Mouse (Mus musculus): ENCODE results near the gene Hfe2.
A peak's percentile ranks its signal among the peaks of the same experiment; 100 is the strongest.
"Not testable (repeated sequence)": the region's sequence is repeated elsewhere in the genome, so short reads cannot be mapped to it uniquely, and the experiment has no call there.

The Hfe2 gene

GRCm38 (mm10) chr3:96496216-96496615 lies 28.8 kb upstream of the Hfe2 start:
- DNase-seq (ENCODE audit: low read depth, low spot score): no peak

GRCm38 (mm10) chr3:96496620-96497275 lies 28.2 kb upstream of the Hfe2 start:
- DNase-seq (ENCODE audit: low read depth, low spot score): not testable (repeated sequence)

DNA sequence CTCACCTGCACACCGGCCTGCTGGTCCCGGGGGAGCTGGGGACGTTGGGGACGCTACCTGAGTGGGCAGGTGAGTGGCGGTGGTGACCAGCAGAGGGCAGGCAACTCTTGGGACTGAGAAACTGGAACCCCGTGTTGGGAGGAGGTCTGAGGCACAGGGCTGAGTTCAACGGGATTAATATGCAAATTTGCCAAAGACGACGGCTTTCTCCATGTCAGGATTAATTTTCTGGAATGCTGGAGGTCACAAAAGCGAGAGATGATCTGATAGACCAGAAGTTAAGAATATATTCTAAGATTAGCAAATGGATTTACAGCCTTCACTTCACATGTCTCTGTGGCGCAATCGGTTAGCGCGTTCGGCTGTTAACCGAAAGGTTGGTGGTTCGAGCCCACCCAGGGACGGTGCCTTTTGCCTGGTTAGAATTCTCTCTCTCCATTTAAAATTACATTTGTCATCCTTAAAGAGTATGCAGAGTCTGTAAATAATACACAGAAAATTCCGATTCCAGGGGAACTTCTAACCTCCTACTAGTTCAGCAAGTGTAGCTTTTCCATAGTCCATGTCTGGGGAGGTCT lies 27.4 kb upstream of the Hfe2 start:
- DNase-seq (ENCODE audit: low read depth, low spot score): peak; percentile 72

GRCm38 (mm10) chr3:96498476-96499245 lies 26.3 kb upstream of the Hfe2 start:
- no peak for DNase-seq (ENCODE audit: low read depth, low spot score)

DNA sequence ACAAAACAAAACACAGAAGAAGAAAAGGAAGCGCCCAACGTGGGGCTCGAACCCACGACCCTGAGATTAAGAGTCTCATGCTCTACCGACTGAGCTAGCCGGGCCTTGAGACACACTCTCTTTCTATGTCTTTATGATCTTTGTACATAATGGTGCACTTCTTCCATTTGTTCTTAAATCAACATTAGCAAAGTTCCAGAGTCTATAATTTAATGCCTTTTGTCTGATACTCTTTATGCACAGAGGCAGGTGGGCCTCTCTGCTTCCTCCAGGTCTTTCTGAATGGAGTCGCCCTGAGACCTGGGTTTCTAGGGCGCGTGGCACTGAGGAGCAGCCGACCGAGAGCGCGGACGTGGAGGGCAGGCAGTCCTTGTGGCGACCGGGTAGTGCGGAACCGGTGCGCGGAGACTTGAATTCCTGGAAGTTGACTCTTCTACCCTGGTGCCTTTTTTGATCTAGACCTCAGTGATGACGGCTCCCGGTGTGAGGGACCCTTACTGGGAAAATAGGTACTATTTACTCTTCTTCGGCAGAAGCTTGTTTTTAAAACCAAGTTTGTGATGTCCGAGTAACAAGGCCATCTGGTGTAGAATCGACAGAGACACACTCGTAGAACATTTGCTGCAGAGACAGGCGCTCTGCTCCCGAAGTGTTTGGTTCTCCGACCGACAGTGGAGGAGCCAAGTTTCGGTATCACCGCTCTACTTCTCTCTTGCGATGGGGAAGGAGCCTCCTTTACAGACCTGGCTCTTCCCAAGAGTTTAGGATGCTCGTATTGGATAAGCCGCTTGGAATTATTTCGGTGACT lies 25.3 kb upstream of the Hfe2 start:
- DNase-seq (ENCODE audit: low read depth, low spot score): peak; percentile 67

GRCm38 (mm10) chr3:96500289-96500621 lies 24.7 kb upstream of the Hfe2 start:
- DNase-seq (ENCODE audit: low read depth, low spot score): peak; percentile 75

GRCm38 (mm10) chr3:96500691-96501265 lies 24.2 kb upstream of the Hfe2 start:
- peak; percentile 60 for DNase-seq (ENCODE audit: low read depth, low spot score)

DNA sequence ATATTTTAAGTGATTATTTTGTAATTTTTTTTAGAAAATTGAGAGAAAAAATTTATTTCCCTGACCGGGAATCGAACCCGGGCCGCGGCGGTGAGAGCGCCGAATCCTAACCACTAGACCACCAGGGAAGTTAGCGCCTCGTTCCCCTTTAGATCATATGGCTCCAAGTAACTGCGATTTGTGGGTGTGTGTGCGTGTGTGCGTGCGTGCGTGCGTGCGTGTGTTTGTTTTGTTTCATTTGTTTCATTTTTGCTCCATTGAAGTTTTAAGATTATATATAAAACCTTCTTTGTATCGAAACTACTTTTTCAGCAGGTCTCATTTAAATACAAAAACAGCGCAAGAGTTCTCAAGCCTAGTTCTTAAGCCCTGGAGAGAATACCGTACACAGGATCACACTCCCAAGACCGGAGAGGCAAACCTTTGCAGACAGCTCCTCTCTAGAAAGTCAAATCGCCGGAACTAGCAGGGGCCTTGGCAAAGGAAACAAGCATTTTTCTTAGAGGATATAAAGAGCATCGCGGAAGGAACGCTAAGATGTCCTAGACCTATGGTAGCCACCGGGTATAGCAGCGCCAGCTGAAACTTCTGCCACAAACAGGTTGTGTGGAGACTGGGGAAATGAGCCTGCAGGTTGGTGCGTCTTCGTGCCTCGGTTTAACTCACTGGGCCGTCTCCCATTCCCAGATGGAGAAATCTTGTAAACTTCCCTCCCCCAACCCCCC lies 23.4 kb upstream of the Hfe2 start:
- DNase-seq (ENCODE audit: low read depth, low spot score): peak; percentile 76

DNA sequence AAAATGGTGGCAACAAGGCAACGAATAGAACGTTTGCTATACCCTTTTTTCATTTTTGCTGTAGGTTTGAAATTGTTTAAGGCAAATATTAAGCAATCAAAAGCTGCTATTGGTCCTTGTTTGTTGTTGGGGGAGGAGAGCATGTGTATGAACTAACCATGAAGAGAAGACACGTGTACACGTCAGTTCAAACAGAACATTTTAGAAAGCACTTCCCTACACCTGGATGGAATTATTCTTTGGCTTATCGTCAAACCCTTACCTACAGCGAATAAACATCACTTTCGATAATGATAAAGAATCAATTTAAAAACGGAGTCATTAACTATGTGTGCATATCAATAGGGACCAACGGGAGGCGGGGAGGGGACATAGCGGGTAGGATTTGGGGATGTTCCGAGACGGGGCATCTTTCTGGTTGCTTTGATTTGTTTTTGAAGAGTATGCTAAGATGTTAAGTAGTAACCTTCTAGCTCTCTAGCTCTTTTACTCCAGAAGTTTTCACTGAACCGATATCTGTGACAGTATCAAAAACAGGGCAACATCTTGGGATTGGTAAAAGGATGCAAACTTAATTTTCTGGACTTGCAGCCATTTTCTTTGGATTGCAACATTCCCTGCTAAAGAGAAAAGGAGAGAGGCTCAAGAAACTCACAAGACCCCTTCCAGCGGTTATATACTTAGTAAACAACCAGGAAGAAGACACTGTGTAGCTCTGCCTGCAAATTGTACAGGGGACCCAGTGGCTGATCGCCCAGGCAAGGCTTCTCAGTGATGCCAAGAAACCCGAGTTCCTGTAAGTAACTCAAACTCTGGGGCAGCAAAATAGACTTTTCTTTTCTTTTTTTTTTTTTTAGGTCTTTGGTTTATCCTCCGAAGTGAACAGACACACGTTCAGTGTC lies 22.5 kb upstream of the Hfe2 start:
- no peak for DNase-seq (ENCODE audit: low read depth, low spot score)

GRCm38 (mm10) chr3:96503083-96503450 lies 21.9 kb upstream of the Hfe2 start:
- DNase-seq (ENCODE audit: low read depth, low spot score): peak; percentile 61

DNA sequence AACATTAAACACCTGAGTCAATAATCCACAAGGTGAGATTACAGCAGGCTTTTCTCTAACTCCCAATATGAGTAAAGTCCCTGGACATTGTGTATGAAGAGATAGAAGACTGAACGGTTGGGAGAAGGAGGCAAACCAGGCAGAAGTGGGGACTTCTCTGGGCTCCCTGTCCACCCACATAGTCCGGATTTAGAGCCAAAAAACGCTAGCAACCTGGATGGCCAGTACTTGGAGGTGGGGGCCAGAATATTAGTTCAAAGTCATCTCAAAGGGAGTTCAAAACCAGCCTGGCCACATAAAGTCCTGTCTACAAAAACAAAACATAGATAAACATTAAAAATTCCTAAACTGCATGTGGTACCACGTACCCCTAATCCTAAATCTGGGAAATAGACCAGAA lies 21.0 kb upstream of the Hfe2 start:
- DNase-seq (ENCODE audit: low read depth, low spot score): no peak

DNA sequence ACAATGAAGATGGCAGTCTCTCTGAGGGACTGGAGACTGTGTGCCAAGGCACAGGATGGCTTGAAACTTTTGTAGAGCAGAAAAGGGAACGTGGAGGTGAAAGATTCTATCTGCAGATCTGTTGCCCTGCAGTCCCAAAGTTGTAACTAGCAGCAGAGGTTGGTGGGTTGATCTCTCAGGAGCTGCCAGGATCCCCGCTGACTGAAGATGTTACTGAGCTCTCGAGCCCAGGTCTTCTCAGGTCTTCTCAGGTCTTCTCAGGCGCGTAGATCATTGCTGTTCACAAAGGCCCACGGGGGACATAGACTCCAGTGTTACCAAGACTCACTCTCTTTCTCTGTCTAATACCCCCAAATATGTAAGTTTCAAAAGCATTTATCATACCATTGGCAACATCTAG lies 20.0 kb upstream of the Hfe2 start:
- no peak for DNase-seq (ENCODE audit: low read depth, low spot score)

DNA sequence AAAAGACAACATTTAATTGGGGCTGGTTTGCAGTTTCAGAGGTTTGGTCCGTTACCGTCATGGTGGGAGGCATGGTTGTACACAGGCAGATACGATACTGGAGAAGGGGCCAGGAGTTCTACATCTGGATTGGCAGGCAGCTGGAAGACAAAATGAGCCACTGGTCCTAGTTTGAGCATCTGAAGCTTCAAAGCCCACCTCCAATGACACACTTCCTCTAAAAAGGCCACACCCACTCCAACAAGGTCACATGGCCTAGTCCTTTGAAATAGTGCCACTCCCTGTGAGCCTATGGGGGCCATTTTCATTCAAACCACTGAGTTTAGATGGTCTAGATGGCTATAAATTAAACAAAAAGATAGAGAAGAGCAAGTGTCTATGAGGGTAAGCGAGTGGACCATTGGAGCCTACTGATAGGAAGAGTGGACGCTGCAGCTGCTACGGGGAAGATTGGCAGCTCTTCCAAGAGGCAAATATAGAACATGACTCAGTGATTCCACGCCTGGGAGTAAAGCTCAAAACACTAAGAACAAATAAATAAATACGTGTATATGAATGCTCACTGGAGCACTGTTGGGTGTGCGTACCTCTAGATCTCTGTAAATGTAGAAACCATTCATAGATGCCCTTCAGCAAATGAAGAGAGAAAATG lies 18.4 kb upstream of the Hfe2 start:
- DNase-seq (ENCODE audit: low read depth, low spot score): no peak

GRCm38 (mm10) chr3:96507966-96508365 lies 17.0 kb upstream of the Hfe2 start:
- not testable (repeated sequence) for DNase-seq (ENCODE audit: low read depth, low spot score)

GRCm38 (mm10) chr3:96520171-96520570 lies 4.8 kb upstream of the Hfe2 start:
- no peak for DNase-seq (ENCODE audit: low read depth, low spot score)

GRCm38 (mm10) chr3:96522149-96522548 lies 2.8 kb upstream of the Hfe2 start:
- DNase-seq (ENCODE audit: low read depth, low spot score): no peak

GRCm38 (mm10) chr3:96524028-96524810 lies 753 bp upstream of the Hfe2 start:
- no peak for DNase-seq (ENCODE audit: low read depth, low spot score)

DNA sequence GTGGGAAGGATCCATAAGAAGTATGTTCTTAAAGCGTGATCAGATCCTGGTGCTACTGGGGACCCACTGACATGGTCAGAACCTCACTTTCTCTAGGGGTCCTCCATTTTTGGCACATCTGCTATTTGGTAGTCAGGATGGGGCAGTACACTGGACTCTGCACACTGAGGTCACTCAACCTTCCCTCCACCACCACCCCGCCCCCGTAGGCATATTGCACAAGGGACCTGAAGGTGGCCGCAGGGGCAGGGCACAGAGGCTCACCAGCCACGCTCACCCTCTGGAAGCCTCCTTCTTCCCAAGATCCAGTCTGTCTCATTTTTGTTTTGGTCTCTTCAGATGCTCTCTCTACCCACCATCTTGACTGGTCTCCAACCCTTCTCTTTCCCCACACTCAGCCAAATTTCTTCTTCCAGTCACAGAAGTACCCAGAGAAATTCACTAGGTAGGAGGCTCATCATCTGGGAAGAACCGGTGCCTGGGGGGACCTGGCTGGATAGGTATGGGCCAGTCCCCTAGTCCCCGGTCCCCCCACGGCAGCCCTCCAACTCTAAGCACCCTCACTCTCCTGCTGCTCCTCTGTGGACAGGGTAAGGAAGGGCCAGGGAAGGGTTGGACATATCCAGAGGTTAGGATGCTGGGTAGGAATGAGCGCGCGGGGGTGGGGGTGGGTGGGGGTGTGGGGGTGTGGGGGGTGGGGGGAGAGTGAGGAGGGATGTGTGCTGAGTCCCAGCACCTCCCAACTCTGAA lies 1.2 kb downstream of the Hfe2 start:
- DNase-seq (ENCODE audit: low read depth, low spot score): no peak
